Mouse (Mus musculus): ENCODE data around the gene Rps6kc1. TPM values are rescaled to one million over a fixed set of nuclear protein-coding genes. Genes with fewer than 3 reads are reported as not detected.
"Not testable (repeated sequence)": the region's sequence is repeated elsewhere in the genome, so short reads cannot be mapped to it uniquely, and the experiment has no call there.

Rps6kc1 gene
- polyA plus RNA-seq, 1 experiment from 2014 or later = 15.4 TPM

GRCm38 (mm10) chr1:190939803-190940202, 28.2 kb upstream of the Rps6kc1 start:
- 72% methylated on average over 7 of the region's 7 CpGs for WGBS
- Histone ChIP-seq H3K4me3 (ENCODE audit: low read depth, low read length) (no peak overlapping the region), H3K27me3 (replicated peaks; ENCODE audit: control insufficient read depth, insufficient read depth, low read length) (no peaks in the 10 kb centered on the region), H3K27ac (replicated peaks; ENCODE audit: low read depth, low read length) (no peak overlapping the region), H3K4me2 (ENCODE audit: low read depth, low read length) (no peak overlapping the region), H3K36me3 (ENCODE audit: control insufficient read depth, insufficient read depth, low read length) (peaks cover 85% of the 10 kb centered on the region), H3K9me3 (ENCODE audit: control insufficient read depth, low read length) (no peaks in the 10 kb centered on the region), H3K9ac (ENCODE audit: low read depth, low read length) (no peak overlapping the region), H3K4me1 (ENCODE audit: control insufficient read depth, insufficient read depth, low read length) (no peaks in the 10 kb centered on the region)
- DNase-seq (ENCODE audit: low spot score) (no peak), ATAC-seq (ENCODE audit: low read depth) (no peak)

DNA sequence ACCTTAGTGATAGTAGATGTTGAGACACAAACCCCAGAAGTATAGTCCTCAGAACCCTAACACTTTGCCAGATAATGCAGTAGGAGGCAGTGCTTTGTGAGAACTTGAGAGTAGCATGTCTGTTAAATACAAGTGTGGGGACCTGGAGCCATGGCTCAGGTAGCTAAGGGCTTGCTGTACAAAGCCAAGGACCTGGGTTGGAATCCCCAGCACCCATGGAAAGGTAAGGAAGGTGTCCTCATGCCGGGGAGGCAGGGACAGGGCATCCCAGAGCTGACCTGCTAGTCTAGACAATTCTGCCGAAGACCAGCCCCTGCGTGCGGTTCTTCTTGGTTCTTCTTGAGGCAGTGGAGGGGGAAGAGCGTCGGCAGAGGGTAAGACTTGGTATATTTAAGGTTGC, 18.6 kb upstream of the Rps6kc1 start:
- 86% methylated on average over 6 of the region's 6 CpGs for WGBS
- ATAC-seq (ENCODE audit: low read depth) = no peak

DNA sequence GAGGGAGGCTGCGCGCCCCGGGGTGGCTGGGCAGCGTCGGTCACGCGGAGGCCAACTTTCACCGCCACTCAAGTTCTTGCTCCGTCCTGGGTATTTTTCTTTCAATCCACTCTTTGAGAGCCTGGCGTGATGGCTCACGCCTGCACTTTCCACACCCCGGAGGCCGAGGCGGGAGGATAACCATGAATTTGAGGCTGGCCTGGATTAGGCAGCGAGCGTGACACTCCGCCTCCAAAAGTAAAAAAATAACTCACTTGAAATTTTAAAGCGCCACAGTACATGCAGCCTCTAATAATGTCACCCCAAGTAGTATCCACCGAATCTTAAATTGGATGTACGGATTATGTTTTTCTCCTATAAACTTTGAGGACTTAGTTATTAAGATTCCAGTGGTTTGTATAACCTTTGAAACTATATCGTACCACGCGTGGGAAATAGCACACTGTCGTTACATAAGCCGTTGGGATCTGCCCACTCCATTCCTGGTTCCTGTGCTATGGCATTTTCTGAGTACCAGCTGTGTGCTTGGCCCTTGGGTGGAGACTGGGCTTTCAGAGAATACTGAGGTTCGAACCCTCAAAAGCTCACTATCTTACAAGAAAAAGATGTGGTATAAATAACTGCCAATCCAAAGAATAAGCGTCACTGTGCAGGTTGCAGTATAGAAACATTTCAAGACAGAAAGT, 17.6 kb upstream of the Rps6kc1 start:
- Histone ChIP-seq H3K36me3 (ENCODE audit: control insufficient read depth, insufficient read depth, low read length) (peaks cover 12% of the 10 kb centered on the region), H3K4me3 (ENCODE audit: low read depth, low read length) (peak overlapping the region; percentile 77), H3K4me2 (ENCODE audit: low read depth, low read length) (peak overlapping the region; percentile 61), H3K9me3 (ENCODE audit: control insufficient read depth, low read length) (no peaks in the 10 kb centered on the region), H3K4me1 (ENCODE audit: control insufficient read depth, insufficient read depth, low read length) (peaks cover 9% of the 10 kb centered on the region), H3K27ac (replicated peaks; ENCODE audit: low read depth, low read length) (peak overlapping the region; percentile 95), H3K27me3 (replicated peaks; ENCODE audit: control insufficient read depth, insufficient read depth, low read length) (no peaks in the 10 kb centered on the region), H3K9ac (ENCODE audit: low read depth, low read length) (peak overlapping the region; percentile 93)
- ATAC-seq (ENCODE audit: low read depth) (peak; percentile 48), DNase-seq (ENCODE audit: low spot score) (peak; percentile 77)
- 5% methylated on average over 22 of the region's 27 CpGs for WGBS

More for the DNA sequence above, 18.6 kb upstream of the Rps6kc1 start:
- H3K9ac ChIP-seq (ENCODE audit: low read depth, low read length) = no peak overlapping the region
- H3K4me2 ChIP-seq (ENCODE audit: low read depth, low read length) = no peak overlapping the region
- no peaks in the 10 kb centered on the region for H3K27me3 ChIP-seq (replicated peaks; ENCODE audit: control insufficient read depth, insufficient read depth, low read length)
- no peaks in the 10 kb centered on the region for H3K9me3 ChIP-seq (ENCODE audit: control insufficient read depth, low read length)
- no peak overlapping the region for H3K27ac ChIP-seq (replicated peaks; ENCODE audit: low read depth, low read length)
- H3K4me1 ChIP-seq (ENCODE audit: control insufficient read depth, insufficient read depth, low read length) = peaks cover 9% of the 10 kb centered on the region
- H3K36me3 ChIP-seq (ENCODE audit: control insufficient read depth, insufficient read depth, low read length) = peaks cover 22% of the 10 kb centered on the region
- H3K4me3 ChIP-seq (ENCODE audit: low read depth, low read length) = no peak overlapping the region
- no peak for DNase-seq (ENCODE audit: low spot score)

DNA sequence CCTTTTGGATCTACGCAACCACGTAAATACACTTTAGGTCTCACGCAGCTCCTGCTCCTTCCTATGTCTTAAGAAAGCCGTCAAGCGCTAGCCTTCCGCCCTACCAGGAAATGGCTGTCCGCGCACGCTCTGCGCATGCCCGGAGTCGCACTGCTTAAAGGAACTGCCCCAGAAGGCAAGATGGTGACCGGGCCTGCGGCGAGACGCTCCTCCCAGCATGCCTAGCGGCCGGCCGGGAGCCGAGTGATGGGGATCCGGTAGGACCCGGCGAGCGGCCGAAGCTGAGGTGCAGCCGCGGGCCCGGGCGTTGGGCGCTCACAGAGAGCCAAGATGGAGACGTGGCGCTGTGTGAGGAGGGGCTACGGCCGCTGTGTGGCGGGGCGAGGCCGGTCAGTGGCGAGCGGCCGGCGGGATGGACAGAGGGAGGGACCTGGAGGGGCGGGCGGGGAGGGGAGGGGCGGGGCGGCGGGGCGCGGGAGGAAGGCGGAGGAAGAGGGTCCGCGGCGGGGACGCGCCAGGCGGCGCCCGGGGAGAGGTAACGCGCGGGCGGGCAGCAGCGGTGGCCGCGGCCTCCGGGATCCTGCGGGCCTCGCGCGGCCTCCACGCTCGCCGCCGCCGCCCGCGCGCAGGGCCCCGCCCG, 16.9 kb upstream of the Rps6kc1 start:
- no peaks in the 10 kb centered on the region for H3K9me3 ChIP-seq (ENCODE audit: control insufficient read depth, low read length)
- H3K36me3 ChIP-seq (ENCODE audit: control insufficient read depth, insufficient read depth, low read length) = 0 out of 2 replicates have a peak, but pooled peaks cover 6% of the 10 kb centered on the region
- peak overlapping the region; percentile 93 for H3K9ac ChIP-seq (ENCODE audit: low read depth, low read length)
- peak overlapping the region; percentile 95 for H3K27ac ChIP-seq (replicated peaks; ENCODE audit: low read depth, low read length)
- peaks cover 9% of the 10 kb centered on the region for H3K4me1 ChIP-seq (ENCODE audit: control insufficient read depth, insufficient read depth, low read length)
- ATAC-seq (ENCODE audit: low read depth) = peak; percentile 97
- H3K4me3 ChIP-seq (ENCODE audit: low read depth, low read length) = peak overlapping the region; percentile 77
- no peaks in the 10 kb centered on the region for H3K27me3 ChIP-seq (replicated peaks; ENCODE audit: control insufficient read depth, insufficient read depth, low read length)
- 1% methylated on average over 33 of the region's 79 CpGs for WGBS
- DNase-seq (ENCODE audit: low spot score) = peak; percentile 99
- peak overlapping the region; percentile 61 for H3K4me2 ChIP-seq (ENCODE audit: low read depth, low read length)

DNA sequence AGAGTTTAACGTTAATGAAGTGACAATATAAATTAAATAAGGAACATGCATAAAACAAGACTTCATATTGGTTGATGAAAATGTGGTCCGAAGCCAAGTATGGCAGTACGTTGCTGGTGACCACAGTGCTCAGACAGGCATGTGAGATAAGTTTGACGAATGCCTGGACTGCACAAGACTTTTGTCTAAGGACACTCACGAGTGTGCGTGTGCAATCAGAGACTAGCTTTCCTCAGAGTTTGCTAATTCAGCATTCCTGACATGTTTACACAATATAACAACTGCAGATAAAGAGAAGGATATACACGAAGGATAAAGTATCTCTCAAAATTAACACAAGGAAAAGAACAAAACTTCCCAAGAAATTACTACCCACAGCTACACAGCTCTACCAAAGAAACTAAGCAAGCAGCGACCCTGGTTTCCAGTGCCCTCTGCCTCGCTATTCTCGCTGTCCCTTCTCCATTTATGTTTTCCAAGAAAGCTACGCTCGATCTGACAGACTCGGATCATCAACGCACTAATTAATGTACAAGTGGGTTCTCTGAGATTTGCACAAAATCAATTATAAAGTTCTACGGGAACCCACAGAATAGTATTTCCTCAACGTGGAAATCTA, 16.3 kb upstream of the Rps6kc1 start:
- Histone ChIP-seq H3K4me2 (ENCODE audit: low read depth, low read length) (peak overlapping the region; percentile 61), H3K4me3 (ENCODE audit: low read depth, low read length) (peak overlapping the region; percentile 77), H3K27me3 (replicated peaks; ENCODE audit: control insufficient read depth, insufficient read depth, low read length) (no peaks in the 10 kb centered on the region), H3K4me1 (ENCODE audit: control insufficient read depth, insufficient read depth, low read length) (peaks cover 9% of the 10 kb centered on the region), H3K27ac (replicated peaks; ENCODE audit: low read depth, low read length) (peak overlapping the region; percentile 95), H3K36me3 (ENCODE audit: control insufficient read depth, insufficient read depth, low read length) (0 out of 2 replicates have a peak, but pooled peaks cover 2% of the 10 kb centered on the region), H3K9ac (ENCODE audit: low read depth, low read length) (peak overlapping the region; percentile 93), H3K9me3 (ENCODE audit: control insufficient read depth, low read length) (no peaks in the 10 kb centered on the region)
- WGBS = 22% methylated on average over 16 of the region's 16 CpGs
- ATAC-seq (ENCODE audit: low read depth) (peak; percentile 4; the same call in 1 of the 2 replicates), DNase-seq (ENCODE audit: low spot score) (peak; percentile 34)

- WGBS = 92% methylated on average over 3 of the region's 3 CpGs
- no peak overlapping the region for H3K4me3 ChIP-seq (ENCODE audit: low read depth, low read length)
Measured at GRCm38 (mm10) chr1:190927311-190927710, 15.7 kb upstream of the Rps6kc1 start.

GRCm38 (mm10) chr1:190924812-190925211, 13.2 kb upstream of the Rps6kc1 start, which contains the start of gene Angel2:
Gene Angel2 (plus strand): TSS chr1:190925112.
- not testable (repeated sequence) for H3K9ac ChIP-seq (ENCODE audit: low read depth, low read length); H3K36me3 ChIP-seq (ENCODE audit: control insufficient read depth, insufficient read depth, low read length); ATAC-seq (ENCODE audit: low read depth); H3K4me2 ChIP-seq (ENCODE audit: low read depth, low read length); H3K4me1 ChIP-seq (ENCODE audit: control insufficient read depth, insufficient read depth, low read length); H3K27ac ChIP-seq (replicated peaks; ENCODE audit: low read depth, low read length); H3K9me3 ChIP-seq (ENCODE audit: control insufficient read depth, low read length); H3K4me3 ChIP-seq (ENCODE audit: low read depth, low read length); H3K27me3 ChIP-seq (replicated peaks; ENCODE audit: control insufficient read depth, insufficient read depth, low read length); DNase-seq (ENCODE audit: low spot score)
- WGBS = 65% methylated on average over 3 of the region's 3 CpGs

More at GRCm38 (mm10) chr1:190927311-190927710, 15.7 kb upstream of the Rps6kc1 start:
- DNase-seq (ENCODE audit: low spot score) (no peak), ATAC-seq (ENCODE audit: low read depth) (no peak)
- Histone ChIP-seq H3K36me3 (ENCODE audit: control insufficient read depth, insufficient read depth, low read length) (no peaks in the 10 kb centered on the region), H3K4me1 (ENCODE audit: control insufficient read depth, insufficient read depth, low read length) (peaks cover 9% of the 10 kb centered on the region), H3K27me3 (replicated peaks; ENCODE audit: control insufficient read depth, insufficient read depth, low read length) (no peaks in the 10 kb centered on the region), H3K27ac (replicated peaks; ENCODE audit: low read depth, low read length) (no peak overlapping the region), H3K9ac (ENCODE audit: low read depth, low read length) (no peak overlapping the region), H3K9me3 (ENCODE audit: control insufficient read depth, low read length) (no peaks in the 10 kb centered on the region), H3K4me2 (ENCODE audit: low read depth, low read length) (peak overlapping the region; percentile 61)

DNA sequence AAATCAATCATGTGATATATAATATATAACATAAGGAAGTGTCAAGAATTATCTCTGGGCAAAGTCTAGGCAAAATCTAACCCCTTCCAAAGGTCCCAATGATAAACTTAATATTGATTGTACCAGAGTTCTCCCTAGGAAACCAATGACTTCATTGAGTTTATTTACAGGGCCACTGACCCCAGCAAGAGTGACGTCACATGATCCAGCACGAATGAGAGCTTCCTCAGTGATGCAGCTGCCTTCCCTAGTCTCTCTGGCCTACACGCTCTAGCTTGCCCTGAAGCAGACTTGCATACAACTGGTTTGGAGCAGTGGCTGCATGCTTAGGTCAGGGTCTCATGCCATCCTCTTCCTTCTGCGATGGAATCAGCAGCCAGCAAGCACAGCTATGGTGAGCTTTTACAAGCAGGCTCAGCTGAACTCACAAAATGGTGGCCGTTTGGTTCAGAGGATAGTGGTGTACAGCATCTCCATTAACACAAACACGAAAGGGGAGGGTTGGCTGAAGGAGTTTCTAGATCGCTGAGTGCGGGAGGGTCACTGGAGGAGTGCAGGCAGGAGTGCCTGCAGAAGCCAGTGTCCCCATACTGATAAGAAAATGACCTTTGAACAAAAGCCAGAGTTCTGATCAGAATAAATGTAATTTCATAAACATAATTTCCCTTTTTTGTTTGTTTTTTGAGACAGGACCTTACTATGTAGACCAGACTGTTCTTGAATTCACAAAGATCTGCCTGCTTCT, 8.3 kb upstream of the Rps6kc1 start:
- no peak for ATAC-seq (ENCODE audit: low read depth)
- Histone ChIP-seq H3K27ac (replicated peaks; ENCODE audit: low read depth, low read length) (no peak overlapping the region), H3K9me3 (ENCODE audit: control insufficient read depth, low read length) (no peaks in the 10 kb centered on the region), H3K27me3 (replicated peaks; ENCODE audit: control insufficient read depth, insufficient read depth, low read length) (no peaks in the 10 kb centered on the region), H3K4me3 (ENCODE audit: low read depth, low read length) (no peak overlapping the region), H3K4me1 (ENCODE audit: control insufficient read depth, insufficient read depth, low read length) (no peaks in the 10 kb centered on the region), H3K4me2 (ENCODE audit: low read depth, low read length) (no peak overlapping the region), H3K9ac (ENCODE audit: low read depth, low read length) (no peak overlapping the region), H3K36me3 (ENCODE audit: control insufficient read depth, insufficient read depth, low read length) (no peaks in the 10 kb centered on the region)
- 68% methylated on average over 8 of the region's 8 CpGs for WGBS
- DNase-seq (ENCODE audit: low spot score) = no peak

Measured in embryonic facial prominence, embryonic 14.5 days (tissue).